Mouse (Mus musculus) right cerebral cortex, adult 18-20 months (tissue): Measurements from ENCODE around the gene Cox16.
"Not testable (repeated sequence)": the region's sequence is repeated elsewhere in the genome, so short reads cannot be mapped to it uniquely, and the experiment has no call there.

Experiments used
- DNase-seq: peaks from one replicate; pipeline ENCODE4 v3.0.0; 2022; ENCODE audit warnings: mixed read lengths

Gene Cox16

DNA sequence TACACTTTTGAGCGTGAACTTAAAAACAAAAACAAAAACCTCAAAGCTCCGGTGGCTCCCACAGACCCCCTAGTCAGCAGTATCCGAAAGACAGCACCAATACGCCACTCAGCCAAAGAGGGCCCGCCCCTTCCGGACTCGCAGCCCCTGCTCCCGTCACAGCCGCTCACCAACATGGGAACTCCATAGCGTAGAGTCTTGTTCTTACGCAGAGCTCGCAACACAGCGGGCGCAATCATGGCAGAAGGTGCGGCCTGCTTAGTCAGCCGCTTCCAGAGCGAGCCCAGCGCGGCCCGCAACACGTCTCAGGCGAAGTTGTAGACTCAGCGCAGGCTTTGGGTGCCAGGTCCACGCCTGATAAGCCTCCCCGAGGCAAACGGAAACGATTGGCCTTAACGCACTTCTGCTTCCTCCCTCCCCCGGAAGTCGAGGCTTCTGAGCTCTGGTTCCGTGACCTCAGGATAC lies at the start of gene Cox16:
Cox16 (minus strand) TSS at position 401 of the 465 bp plus-strand sequence.
- DNase-seq, result peak; percentile 89

DNA sequence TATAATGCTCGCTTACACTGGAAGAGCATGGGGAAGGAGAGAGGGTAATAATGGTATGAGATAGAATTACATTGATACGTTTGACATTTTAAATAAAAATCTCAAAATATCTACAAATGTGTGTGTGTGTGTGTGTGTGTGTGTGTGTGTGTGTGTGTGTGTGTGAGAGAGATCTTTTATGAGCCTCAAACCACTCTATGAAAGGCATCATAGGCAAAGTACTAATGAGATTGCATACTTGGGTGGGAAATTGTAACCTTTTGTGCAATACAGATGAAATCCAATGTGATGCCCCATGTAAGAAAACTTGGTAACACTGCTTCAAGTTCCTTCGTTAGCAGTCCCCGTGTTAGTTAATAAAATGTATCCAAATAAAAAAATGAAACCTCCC lies 48.1 kb upstream of the Cox16 start:
- DNase-seq, result no peak

DNA sequence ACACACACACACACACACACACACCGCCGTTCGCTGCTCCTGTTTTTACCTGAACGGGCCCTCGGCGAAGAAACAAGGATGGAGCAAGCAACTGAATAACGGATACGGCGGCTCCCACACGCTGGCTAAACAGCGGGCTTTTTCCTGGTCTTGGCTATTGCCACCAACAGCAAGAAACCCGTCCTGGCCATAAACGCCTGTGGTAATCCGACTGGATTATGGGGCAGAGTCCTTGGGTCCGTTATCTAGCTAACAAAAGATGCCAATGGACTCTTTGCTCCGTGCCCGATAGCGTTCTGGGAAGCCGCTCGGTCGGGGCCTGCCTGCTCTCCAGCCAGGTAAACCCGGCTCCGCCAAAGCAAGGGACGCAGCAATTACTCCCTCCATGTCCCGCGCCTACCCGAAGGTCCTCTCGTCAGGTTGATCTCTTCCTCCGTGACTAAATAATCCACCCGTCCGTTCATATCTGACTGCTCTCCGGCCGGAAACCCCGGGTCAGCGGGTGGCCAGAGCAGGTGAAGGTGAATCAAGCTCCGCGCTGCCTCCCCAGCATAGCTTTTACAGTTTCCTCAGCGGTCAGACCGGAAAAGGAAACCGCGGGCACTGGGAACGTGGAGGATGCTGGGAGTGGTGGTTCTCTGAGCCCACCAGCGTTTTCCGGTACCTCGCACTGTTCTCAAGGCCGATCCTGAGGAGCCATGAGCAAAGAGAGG lies 47.5 kb upstream of the Cox16 start, which contains the start of the genes Gm20498 and Synj2bp:
Gm20498 (minus strand) TSS at position 590 of the 713 bp plus-strand sequence.
Synj2bp (minus strand) TSS at position 596 of the 713 bp plus-strand sequence.
- peak; percentile 91 for DNase-seq

DNA sequence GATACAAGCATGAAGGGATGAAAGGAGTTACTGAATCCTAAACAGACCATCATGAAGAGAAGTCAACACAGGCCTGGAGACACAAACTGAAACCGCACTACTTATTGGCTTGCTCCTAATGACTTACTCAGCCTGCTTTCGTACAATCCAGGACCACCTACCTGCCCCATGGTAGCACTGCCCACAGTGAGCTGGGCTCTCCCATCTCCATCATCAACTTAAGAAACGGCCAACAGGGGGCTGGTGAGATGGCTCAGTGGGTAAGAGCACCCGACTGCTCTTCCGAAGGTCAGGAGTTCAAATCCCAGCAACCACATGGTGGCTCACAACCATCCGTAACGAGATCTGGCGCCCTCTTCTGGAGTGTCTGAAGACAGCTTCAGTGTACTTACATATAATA lies 45.7 kb upstream of the Cox16 start:
- DNase-seq, result not testable (repeated sequence)

DNA sequence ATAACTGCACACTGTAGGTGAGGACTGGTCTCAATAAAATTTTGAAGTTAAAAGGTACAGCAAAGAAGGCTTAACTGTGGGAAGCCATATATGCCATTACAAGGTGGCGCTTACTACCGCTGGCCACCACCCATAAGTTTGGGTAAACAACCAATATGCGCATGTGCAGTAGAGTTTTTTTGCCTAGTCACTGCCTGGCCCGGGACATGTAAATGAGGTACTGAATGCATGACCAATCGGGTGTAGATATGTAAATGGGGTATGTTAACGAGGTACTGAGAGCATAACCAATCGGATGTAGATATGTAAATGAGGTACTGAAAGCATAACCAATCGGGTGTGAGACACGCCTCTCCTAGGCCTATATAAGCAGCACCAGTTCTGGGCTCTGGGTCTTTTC lies 12.0 kb upstream of the Cox16 start:
- not testable (repeated sequence) for DNase-seq

DNA sequence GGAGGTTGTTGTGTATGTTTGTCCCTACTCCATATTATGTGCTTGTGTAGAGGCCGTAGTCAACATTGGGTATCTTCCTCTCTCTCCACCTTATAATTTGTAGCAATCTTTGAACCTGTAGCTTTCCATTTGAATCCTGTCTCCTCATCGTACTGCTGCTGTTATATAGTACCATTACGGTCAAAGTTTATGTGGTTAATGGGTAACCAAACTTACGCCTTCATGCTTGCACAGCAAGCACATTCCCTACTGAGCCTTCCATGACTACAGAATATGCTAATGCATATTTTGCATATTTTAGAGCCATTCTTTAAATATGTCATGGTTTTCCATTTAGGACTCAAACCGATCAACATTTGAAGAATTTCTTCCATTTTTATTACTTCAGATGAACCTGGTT lies 5.6 kb upstream of the Cox16 start:
- DNase-seq, result no peak

DNA sequence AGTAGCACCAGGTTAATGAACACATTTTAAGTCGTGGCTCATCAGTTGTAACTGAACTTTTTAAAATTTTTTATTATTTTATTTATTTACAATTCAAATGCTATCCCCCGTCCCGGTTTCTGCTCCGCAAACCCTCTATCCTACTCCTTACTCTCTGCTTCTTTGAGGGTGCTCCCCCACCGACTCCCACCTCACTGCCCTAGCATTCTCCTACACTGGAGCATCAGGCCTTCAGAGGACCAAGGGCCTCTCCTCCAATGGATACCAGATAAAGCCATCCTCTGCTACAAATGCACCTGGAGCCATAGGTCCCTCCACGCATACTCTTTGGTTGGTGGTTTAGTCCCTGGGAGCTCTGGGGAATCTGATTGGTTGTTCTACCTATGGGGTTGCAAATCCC lies 384 bp upstream of the Cox16 start:
- no peak for DNase-seq

DNA sequence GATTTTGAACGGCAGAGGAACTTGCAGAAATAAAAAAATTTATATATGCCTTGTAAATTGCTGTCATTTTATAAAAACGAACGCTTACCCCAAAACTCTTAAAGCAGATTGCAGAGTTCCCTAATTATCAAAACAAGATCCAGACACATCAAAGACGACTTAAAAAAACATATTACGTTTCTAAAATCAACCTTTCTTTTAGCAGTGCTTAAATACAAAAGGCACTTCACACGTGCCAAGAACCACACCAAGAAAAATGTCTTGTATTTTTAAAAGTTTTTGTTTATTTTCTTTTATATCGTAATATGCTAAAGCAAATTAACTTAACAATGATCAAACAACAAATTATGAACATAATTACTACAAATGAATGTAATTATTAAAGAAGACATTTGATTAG lies 715 bp downstream of the Cox16 start:
- no peak for DNase-seq

DNA sequence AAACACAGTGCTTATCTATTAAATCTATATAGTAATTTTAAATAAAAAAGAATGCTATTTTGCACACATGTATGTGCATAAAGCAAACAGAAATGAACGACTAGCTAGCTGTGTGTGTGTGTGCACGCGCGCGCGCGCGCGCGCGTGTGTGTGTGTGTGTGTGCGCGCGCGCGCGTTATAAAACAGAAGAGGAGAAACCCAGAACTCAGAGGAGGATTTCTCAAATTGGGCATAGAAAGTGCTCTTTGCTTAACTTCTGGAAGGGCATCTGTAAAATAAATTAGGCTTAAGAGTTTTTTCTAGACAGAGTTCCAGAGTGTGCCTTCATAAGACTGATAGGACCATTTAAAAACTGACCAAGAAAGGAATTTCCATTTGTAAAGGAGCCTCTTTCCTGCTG lies 1.3 kb downstream of the Cox16 start:
- DNase-seq, result no peak

DNA sequence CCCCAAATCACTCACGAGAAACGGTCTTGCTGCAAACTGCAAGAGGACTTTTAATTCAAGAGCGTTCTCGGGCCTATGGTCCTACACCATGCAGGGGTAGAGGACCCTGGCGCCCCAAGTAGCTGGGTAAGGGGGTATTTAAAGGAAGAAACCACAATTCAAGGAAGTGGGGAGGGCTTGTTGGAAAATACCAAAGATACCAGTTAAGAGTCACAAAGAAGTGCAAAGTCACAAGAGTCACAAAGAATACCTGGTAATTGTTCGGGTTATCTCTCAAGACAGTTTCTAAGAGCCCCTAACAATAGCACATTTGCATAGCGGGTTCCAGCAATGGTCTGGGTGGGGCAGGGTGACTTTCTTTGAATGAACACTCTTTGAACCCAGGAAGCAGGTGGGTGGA lies 25.9 kb downstream of the Cox16 start:
- DNase-seq, result not testable (repeated sequence)

DNA sequence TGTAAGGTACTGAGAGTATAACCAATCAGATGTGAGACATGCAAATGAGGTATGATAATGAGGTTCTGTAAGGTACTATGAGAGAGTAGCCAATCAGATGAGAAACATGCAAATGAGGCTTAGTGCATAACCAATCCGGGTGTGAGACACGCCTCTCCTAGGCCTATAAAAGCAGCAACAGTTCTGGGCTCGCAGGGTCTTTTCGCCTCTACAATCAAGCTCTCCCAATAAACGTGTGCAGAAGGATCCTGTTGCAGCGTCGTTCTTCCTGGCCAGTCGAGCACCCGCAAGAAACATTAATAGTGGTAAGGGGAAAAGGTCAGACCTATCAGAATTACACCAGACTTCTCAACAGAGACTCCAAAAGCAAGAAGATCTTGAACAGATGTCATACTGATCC lies 45.9 kb downstream of the Cox16 start:
- not testable (repeated sequence) for DNase-seq

DNA sequence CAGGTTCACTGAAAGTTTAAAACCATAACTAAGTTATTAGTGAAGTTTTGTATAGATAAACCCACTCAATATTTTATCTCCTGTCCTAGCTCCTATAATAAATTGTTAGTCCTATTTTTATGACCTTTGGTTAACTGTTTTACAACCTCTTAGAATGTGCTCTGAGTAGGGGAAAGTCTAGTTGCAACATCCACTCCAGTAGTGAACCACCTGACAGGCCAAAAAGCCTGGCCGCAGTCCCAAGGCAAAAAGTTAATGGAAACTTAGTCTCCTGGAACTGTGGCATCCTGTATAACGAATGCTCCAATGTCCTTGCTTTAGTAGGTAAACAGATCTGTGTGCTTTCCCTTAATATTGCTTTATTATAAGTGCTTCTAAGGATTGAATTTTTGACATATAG lies 50.1 kb downstream of the Cox16 start:
- DNase-seq, result not testable (repeated sequence)

DNA sequence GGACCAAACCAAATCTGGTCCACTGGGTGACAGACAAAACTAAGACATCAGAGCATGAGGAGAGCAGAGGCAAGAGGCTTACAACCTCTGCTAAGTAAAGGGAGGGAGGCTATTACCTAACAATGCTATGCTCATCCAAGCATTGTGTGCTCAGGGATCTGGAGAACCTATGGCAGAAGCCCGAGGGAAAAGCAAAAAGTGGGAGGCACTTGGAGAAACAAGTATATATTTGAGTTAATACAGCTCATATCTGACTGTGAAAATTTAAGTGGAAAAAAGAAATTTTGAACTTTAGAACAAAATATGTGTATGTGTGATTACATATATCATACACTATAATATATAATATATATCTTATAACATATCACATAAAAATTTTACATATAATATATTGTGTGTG lies 63.1 kb downstream of the Cox16 start, which contains the start of gene Adam4:
Adam4 (minus strand) TSS at position 101 of the 400 bp plus-strand sequence.
- DNase-seq, result no peak

DNA sequence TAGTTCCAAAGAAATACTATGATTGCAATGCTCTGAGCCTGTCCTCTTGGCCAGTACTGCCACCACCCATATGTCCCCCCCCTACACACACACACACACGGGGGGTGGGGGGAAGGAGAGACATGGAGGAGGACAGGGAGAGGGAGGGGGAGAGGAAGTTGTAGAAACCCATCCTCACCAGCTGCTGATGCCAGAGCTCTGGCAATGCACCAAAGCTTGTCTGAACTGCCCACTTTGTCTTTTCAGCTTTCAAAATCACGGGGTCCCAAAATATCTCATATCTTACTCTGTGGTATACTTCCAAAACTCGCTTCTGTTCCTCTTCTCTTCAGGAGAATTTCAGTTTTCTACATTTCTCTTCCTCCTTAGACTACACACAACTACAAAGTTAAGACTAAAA lies 71.7 kb downstream of the Cox16 start:
- peak; percentile 10 for DNase-seq

DNA sequence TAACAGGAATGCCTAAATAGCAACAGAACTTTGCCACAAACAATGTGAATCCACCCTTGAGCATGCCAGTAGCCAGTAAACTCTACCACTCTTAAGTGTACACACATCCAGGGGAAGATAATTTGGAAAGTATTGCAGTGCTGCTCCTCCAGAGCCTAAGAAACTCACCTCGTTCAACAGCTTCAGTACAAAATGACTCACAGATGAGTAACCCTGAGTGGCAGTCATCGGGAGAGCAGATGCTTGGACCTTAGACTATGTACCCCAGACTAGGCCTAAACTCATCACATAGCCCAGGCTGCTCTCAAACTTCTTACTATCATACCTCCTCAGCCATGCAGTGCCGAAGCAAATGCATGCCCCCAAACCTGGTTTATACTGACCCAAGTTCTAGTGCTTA lies 76.0 kb downstream of the Cox16 start:
- DNase-seq, result no peak

DNA sequence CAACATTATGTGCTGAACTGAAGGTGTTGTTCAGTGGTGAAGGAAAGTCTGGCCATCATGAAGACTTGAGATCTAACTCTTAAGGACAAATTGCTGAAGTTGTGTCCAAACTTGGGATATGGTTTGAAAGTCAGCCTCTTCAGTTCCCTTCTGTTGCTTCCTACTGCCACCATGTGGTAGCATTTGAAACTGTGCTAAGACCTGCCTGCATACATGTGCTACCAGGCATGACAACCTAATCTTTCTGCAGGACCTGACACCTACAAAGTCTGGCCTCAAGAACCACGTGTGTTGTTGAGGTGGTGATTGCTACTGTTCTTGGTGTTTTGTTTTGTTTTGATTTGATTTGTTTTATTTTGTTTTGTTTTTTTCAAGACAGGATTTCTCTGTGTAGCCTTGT lies 82.7 kb downstream of the Cox16 start:
- DNase-seq, result peak; percentile 72

DNA sequence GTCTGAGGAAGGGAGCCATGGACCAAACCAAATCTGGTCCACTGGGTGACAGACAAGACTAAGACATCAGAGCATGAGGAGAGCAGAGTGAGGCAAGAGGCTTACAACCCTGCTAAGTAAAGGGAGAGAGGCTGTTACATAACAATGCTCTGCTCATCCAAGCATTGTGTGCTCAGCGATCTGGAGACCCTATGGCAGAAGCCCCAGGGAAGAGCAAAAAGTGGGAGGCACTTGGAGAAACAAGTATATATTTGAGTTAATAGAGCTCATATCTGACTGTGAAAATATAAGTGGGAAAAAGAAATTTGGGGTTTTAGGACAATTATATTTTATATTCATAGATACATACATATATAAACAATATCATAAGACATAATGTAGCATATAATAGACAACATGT lies 105.6 kb downstream of the Cox16 start, which contains the start of gene Gm4787:
Gm4787 (minus strand) TSS at position 101 of the 400 bp plus-strand sequence.
- DNase-seq, result not testable (repeated sequence)

DNA sequence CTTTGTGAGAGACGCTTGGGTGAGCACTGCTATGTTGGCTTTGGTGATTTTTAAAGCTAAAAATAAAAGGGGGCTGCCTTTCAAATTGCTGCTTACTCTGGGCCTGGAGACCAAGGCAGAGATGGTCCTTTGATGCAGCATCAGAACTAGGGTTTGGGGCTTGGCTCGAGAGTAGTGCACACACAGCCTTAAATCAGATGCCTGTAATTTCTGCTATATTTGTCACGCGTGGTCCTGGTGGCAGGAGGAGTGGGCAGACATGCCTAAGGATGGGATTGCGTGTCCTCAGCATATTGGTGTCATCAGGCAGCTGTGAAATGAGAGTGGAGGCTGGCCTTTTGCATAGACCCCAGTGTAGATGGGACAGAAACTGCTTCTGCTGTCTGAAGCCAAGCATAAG lies 151.1 kb downstream of the Cox16 start:
- no peak for DNase-seq

DNA sequence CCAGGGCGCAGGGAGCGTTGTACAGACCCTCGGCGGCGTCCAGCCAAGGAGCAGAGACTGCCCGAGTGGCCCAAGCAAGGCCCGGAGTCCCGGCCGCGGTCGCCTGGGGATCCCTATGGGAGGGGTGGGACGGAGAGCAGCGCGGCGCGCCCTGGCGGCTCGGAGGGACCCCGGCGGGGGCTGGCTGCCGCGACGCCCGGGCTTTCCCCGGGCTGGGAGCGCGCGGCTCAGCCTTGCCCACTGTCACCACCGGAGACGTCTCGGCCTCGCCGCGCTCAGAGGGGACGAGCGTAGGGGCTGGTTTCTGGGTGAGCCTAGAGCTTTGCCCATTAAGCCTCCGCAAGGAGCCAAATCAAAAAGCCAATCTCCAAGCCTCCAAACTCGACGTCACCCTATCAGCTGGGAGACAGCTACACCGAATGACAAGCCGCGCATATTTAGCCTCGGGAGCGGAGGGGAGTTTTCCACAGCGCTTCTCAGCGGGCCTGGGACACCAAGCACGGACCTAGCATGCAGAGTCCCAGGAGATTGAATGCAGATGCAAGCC lies 152.0 kb downstream of the Cox16 start, which contains the start of gene Slc8a3:
Slc8a3 (minus strand) TSS at position 306 of the 547 bp plus-strand sequence.
- peak; percentile 78 for DNase-seq

DNA sequence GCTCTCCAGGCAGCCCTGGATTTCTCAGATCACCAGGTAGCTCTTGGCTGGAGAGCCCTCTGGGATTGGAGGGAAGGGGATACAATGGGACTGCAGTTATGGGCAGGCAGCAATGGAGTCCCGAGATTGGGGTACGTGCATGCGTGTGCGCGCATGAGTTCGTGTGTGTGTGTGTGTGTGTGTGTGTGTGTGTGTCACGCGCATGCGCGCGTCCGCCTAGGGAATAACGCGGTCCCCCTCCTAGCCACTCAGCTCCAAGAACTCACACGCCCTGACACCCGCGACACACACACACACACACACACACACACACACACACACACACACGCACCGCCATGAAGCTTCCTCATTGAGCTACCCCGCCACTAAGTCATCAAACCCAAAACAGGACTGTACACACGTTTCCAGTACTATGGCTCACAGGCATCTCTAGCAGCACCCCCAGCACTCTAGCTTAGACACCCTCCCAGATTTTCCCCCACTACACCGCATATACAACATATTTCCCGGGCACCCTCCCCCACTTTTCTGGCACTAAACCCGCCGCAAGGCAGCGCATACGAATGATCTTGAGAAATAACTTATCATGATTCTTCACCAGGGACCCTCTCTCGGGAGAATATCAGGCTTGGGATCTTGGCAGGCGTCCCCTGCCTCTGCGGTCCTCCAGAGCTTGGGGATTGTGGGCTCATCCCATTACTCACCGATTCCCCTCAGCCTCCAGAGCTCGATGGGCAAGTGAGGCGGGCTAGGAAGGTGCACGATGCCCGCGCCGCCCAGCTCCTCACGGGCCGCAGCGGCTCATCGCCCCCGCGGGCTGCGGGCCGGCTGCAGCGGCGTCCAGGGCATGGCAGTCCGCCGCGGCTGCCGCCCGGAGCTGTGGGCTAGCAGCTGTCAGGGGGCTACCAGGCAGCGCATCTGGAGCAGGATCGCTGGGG lies 152.7 kb downstream of the Cox16 start:
- peak; percentile 77 for DNase-seq

DNA sequence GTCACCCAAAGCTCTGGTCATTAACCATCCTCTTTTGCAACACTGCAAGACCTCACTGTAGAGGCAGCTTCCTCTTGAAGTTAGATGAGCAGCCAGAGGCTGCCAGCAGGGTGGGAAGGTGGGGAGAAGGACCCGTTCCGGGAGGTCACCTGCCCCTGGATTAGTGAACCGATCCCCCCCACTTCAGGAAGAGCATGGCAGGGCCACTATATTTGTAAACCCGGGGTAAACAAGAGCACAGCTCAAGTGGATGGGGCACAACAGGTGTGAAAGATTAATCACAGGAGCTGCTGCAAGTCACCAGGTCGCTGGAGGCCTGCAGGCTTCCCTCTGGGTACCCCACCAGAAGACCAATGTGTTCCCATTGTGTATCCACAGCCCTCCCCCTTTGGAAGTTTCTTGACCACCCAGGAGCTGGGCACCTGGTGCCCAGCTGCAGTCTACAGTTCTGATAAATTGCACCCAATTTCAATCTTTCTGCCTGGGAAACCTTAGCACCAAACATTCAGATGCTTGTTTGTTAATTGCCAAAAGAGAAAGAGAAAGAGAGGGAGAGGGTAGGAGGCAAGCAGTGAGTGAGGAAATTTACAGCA lies 153.8 kb downstream of the Cox16 start:
- no peak for DNase-seq

DNA sequence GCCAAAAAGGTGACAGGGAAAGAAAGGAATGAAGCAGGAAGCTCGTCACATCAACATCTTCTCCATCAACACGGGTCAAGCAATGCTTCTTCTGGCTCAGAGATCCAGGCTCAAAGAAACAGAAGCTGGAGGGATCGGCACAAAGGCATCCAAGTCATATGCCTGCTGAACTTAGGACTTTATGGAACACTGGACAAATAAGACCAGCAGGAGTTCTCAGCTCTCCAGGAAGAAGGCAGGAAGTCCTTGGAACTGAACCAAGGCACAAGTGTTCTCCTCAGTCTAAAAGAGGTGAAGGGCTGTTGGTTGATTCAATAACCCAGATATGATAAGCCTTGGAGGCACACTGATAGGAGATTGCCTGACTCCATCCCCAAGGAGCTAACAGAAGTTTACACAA lies 159.9 kb downstream of the Cox16 start:
- DNase-seq, result no peak

DNA sequence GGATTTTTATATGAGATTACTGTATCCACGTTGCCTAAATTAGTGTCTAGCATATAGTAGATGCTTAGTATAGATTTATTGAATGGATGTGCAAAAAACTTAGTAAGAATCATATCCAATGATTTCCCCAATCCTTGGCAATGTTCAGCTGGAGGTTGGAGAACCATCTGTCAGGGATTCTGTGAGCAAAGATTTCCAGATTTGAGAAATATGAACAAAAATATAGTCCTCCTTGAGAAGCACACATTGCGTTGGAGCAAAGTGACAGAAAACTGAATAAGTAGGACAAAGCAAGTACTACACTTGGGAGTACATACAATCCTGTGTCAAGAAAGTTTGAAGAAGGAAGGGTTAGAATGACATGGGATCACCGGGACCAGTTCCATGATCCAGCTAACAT lies 160.8 kb downstream of the Cox16 start:
- DNase-seq, result peak; percentile 69
